Comparison of ENCODE assay signal across 21 mouse cellular contexts in genomic region chr4:65245440-65245839, GRCm38 (mm10).
DNase-seq lines count a peak whose midpoint lies in the region; ATAC-seq lines count a peak whose summit lies in the region.
"Had no signal": no experiment of that assay in that cellular context is flagged by ENCODE, and none has a peak within 500 bp of the region (broad histone marks: within the 10 kb centered on the region; RNA-seq: fewer than 3 reads in every experiment).

No protein-coding gene starts in this region.

- H3K4me3 ChIP-seq in forebrain, embryonic 10.5 days: no peak overlapping the region
- H3K4me3 ChIP-seq in forebrain, embryonic 14.5 days (ENCODE audit: low read depth, low read length): no peak overlapping the region
- no peak overlapping the region for H3K4me3 ChIP-seq in midbrain, embryonic 10.5 days
- H3K4me3 ChIP-seq in midbrain, embryonic 16.5 days (ENCODE audit: low read depth, low read length): no peak overlapping the region
- H3K4me3 ChIP-seq: forebrain, embryonic 12.5 days; gastrocnemius, adult 2 months; layer of hippocampus, adult 2 months; myocyte had no signal

- no peaks in the 10 kb centered on the region; the same call in 1 of the 2 replicates for H3K36me3 ChIP-seq in forebrain, embryonic 10.5 days (replicated peaks)
- H3K36me3 ChIP-seq in forebrain, embryonic 14.5 days (ENCODE audit: control insufficient read depth, insufficient read depth, low read length): no peaks in the 10 kb centered on the region
- H3K36me3 ChIP-seq in midbrain, embryonic 10.5 days: no peaks in the 10 kb centered on the region
- H3K36me3 ChIP-seq in midbrain, embryonic 16.5 days (ENCODE audit: control insufficient read depth, insufficient read depth, low read length): no peaks in the 10 kb centered on the region
- H3K36me3 ChIP-seq: forebrain, embryonic 12.5 days had no signal

- no peaks in the 10 kb centered on the region for H3K9me3 ChIP-seq in forebrain, embryonic 10.5 days
- H3K9me3 ChIP-seq in forebrain, embryonic 14.5 days (replicated peaks; ENCODE audit: control insufficient read depth, low read length): no peaks in the 10 kb centered on the region
- H3K9me3 ChIP-seq in midbrain, embryonic 10.5 days (replicated peaks): no peaks in the 10 kb centered on the region
- H3K9me3 ChIP-seq in midbrain, embryonic 16.5 days (replicated peaks; ENCODE audit: control insufficient read depth, low read length, poor library complexity, severe bottlenecking): no peaks in the 10 kb centered on the region
- H3K9me3 ChIP-seq: forebrain, embryonic 12.5 days had no signal

- no peak overlapping the region for H3K4me2 ChIP-seq in forebrain, embryonic 14.5 days (ENCODE audit: low read length)
- no peak overlapping the region for H3K4me2 ChIP-seq in midbrain, embryonic 16.5 days (ENCODE audit: low read length)
- H3K4me2 ChIP-seq: forebrain, embryonic 12.5 days had no signal

- H3K27ac ChIP-seq in forebrain, embryonic 10.5 days: peak overlapping the region; percentile 60; the same call in 1 of the 2 replicates
- no peak overlapping the region for H3K27ac ChIP-seq in forebrain, embryonic 14.5 days (ENCODE audit: low read depth, low read length)
- peak overlapping the region; percentile 67 for H3K27ac ChIP-seq in midbrain, embryonic 10.5 days (replicated peaks)
- H3K27ac ChIP-seq in midbrain, embryonic 16.5 days (ENCODE audit: low read length): no peak overlapping the region
- H3K27ac ChIP-seq: forebrain, embryonic 12.5 days; gastrocnemius, adult 2 months; layer of hippocampus, adult 2 months; macrophage had no signal

- no peak overlapping the region for H3K9ac ChIP-seq in forebrain, embryonic 14.5 days (ENCODE audit: low read length)
- H3K9ac ChIP-seq in midbrain, embryonic 16.5 days (ENCODE audit: low read depth, low read length): no peak overlapping the region
- H3K9ac ChIP-seq: forebrain, embryonic 12.5 days had no signal

- peaks cover 98% of the 10 kb centered on the region for H3K27me3 ChIP-seq in forebrain, embryonic 10.5 days (ENCODE audit: poor library complexity, severe bottlenecking)
- H3K27me3 ChIP-seq in forebrain, embryonic 14.5 days (replicated peaks; ENCODE audit: control insufficient read depth, insufficient read depth, low read length): peaks cover 14% of the 10 kb centered on the region; the same call in 1 of the 2 replicates
- H3K27me3 ChIP-seq in midbrain, embryonic 10.5 days (ENCODE audit: low read depth, poor library complexity, severe bottlenecking): peaks cover 85% of the 10 kb centered on the region
- no peaks in the 10 kb centered on the region; the same call in none of the 2 replicates for H3K27me3 ChIP-seq in midbrain, embryonic 16.5 days (ENCODE audit: control insufficient read depth, insufficient read depth, low read depth, low read length)

- DNase-seq in forebrain, embryonic 10.5 days (ENCODE audit: extremely low spot score, low spot score): peak; percentile 41
- no peak for DNase-seq in forebrain, embryonic 14.5 days (ENCODE audit: low spot score)
- DNase-seq in midbrain, embryonic 10.5 days (ENCODE audit: low spot score): peak; percentile 75
- DNase-seq in embryo, embryonic 10.5 days (ENCODE audit: low spot score): peak; percentile 82
- DNase-seq in retina, embryonic 14.5 days (ENCODE audit: low spot score): peak; percentile 58
- DNase-seq in layer of hippocampus, adult 9-11 months: no peak
- DNase-seq: adrenal gland, postnatal 36 days; cerebellum, postnatal 10 days; gastrocnemius, adult 2 months; kidney, adult 9 months; kidney, postnatal 14 days; layer of hippocampus, postnatal 36 days; midbrain, embryonic 14.5 days; thymus, adult 18-20 months; thymus, postnatal 4 days had no signal

- ATAC-seq in forebrain, embryonic 14.5 days: no peak
- no peak for ATAC-seq in midbrain, embryonic 16.5 days
- ATAC-seq in CD4-positive, CD25-positive, alpha-beta regulatory T cell, adult 4 months: no peak

- 9% methylated on average over 3 of the region's 3 CpGs for WGBS in forebrain, embryonic 10.5 days
- 41% methylated on average over 3 of the region's 3 CpGs for WGBS in forebrain, embryonic 14.5 days
- WGBS in midbrain, embryonic 10.5 days: 5% methylated on average over 3 of the region's 3 CpGs
- 26% methylated on average over 3 of the region's 3 CpGs for WGBS in midbrain, embryonic 16.5 days

- H3K4me1 ChIP-seq in forebrain, embryonic 10.5 days: peaks cover 55% of the 10 kb centered on the region
- no peaks in the 10 kb centered on the region for H3K4me1 ChIP-seq in forebrain, embryonic 14.5 days (ENCODE audit: control insufficient read depth, insufficient read depth, low read length)
- peaks cover 61% of the 10 kb centered on the region for H3K4me1 ChIP-seq in midbrain, embryonic 10.5 days
- H3K4me1 ChIP-seq in midbrain, embryonic 16.5 days (ENCODE audit: control insufficient read depth, insufficient read depth, low read length): no peaks in the 10 kb centered on the region

Comparison
In these comparisons a context has a peak if more than half of its experiments do, and no peak if none do; other contexts are left out.
1. DNase-seq: peak in forebrain, embryonic 10.5 days (single experiment), midbrain, embryonic 10.5 days (single experiment), embryo, embryonic 10.5 days (single experiment) and retina, embryonic 14.5 days (single experiment); none in forebrain, embryonic 14.5 days (single experiment) and layer of hippocampus, adult 9-11 months (single experiment).
2. H3K27ac ChIP-seq: peak in forebrain, embryonic 10.5 days (single experiment) and midbrain, embryonic 10.5 days (single experiment); none in forebrain, embryonic 14.5 days (single experiment) and midbrain, embryonic 16.5 days (single experiment).